Mouse (Mus musculus) activated CD4-positive, CD25-positive, alpha-beta regulatory T cell, adult 4 months (primary cell): ENCODE results near the gene Usp19. TPM values are rescaled to one million over a fixed set of nuclear protein-coding genes. Genes with fewer than 3 reads are reported as not detected.

Source experiments
- ATAC-seq: one replicate; pipeline ENCODE4 v1.8.0; 2017
- polyA plus RNA-seq, 2 experiments: library from polyadenylated mRNA; unstranded; fragments of 100-300 nt; shearing (Covaris generic); gene quantifications; one replicate each; pipeline ENCODE4 v1.2.1; 2017

The Usp19 gene
- polyA plus RNA-seq, 2 experiments from 2014 or later: 14.6 to 18.3 TPM

DNA sequence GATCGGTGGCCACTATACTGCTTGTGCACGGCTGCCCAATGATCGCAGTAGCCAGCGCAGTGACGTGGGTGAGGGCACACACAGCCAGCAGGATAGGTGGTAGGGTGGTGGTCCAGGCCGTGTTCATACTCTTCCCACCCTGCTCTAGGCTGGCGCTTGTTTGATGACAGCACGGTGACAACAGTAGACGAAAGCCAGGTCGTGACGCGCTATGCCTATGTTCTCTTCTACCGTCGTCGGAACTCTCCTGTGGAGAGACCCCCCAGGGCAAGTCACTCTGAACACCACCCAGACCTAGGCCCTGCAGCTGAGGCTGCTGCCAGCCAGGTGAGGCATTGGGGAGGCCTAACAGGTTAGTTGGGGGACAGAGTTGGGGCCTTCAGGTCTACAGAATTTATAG is 9.5 kb downstream of the Usp19 start:
- no peak for ATAC-seq

GRCm38 (mm10) chr9:108506901-108507300 is 16.5 kb downstream of the Usp19 start:
- ATAC-seq: no peak

DNA sequence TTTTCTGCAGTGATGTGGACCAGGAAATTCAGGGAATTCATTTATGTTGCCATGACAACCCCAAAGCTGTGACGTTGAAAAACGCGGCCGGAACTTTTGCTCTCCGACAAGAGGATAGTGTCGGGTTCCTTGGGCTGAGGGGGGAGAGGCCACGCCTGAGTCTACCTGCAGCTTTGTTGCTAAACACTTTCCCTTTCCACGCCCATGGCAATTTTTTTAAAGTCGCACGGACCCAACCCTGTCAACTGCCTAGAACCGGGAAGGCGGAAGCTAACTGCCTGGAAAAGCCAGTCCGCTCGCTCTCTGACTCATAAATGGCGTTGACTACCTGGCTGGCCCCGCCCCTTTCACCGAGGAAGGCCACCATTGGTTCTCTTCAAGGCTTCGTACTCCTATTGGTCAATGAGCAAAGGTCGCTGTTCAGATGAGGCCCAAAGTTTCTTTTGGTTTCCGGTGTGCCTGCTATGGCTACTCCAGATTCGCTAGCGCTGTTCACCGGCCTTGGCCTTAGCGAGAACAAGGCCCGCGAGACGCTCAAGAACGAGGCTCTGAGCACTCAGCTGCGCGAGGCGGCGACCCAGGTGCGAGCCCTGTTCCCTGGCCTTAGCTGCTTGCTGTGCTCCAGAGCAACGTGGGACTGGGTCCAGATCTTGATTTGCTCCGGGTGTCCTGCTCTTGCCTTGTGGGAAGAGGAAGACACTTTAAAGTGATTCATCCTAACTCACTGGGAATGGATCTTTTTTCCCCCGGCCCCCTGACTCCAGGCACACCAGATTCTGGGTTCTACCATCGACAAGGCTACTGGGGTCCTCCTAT is 17.4 kb downstream of the Usp19 start, which contains the start of gene Qars:
Qars (plus strand) TSS at position 88 of the 816 bp plus-strand sequence.
- ATAC-seq: peak; percentile 99

- ATAC-seq: no peak
Measured at GRCm38 (mm10) chr9:108508776-108509175, 18.4 kb downstream of the Usp19 start.

DNA sequence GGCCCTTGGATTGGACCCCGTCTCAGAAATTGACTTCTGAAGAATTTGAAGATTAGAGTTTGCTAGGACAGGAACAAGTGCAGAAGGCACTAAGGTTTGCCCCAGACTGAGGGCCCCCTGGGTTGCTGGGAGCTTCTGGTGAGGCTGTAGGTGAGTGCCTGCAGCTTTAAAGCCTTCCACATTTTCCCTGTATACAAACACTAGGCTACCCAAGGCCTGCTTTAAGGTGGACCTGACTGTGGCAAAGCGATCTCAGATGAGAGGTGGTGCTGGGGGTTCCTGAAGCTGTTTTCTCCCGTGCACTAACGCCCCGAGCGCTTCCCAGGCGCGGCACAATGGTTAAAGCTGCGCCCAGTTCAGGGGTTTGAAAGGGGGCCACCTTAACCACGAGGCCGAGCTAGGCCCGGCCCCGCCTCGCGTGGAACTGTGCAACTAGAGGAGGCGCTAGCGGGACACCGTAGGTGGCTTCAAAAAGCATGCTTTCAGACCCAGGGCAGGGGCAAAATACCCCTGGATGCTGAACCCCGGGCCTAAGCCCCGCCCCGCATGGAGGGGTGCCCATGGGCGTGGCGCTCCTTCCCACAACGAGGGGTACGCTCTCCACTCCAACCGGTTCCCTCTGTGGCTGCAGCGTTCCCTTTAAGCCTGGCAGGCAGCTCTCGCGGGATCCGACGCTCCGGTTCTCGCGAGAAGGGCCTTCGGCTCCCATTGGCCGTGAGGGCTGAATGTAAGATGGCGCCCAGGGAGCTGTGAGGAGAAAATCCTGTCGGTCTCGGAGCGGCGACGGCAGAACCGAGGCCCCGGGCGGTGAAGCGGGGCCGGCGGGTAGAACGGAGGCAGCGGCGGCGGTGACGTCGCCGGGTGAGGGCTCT is 26.2 kb downstream of the Usp19 start, which contains the start of gene Qrich1:
Qrich1 (plus strand) TSS at position 427 of the 872 bp plus-strand sequence.
- peak; percentile 89 for ATAC-seq

DNA sequence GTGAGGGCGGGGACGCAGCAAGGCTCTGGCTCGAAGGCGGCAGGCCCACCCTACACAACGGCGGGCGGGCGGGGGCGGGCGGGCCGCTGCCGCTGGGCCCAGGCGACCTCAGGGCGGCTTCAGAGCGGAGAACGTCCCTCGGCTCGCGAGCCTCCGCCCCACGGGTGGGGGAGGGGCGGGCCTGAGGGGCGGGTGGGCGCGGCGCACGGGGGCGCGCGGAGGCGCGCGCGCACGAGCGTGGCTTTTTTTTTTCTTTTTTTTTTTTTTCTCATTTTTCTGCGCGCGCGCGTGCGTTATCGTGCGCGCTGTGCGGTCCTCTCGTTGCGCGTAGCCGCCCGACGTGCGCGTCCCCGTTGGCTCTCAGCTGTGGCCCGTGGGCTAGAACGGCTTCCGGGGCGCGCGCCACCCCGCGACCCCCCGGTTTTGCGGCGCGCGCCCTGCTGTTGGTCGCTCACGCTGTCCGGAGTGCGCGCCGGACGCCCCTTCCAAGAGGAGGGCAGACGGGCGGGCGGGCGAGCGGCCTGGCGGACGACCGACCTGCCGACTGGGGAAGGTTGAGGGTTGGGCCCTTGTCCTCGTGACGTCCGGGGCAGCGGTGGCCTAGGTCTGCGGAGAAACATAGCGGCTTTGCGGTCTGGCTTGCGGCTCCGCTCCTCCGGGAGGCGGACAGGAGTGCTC is 27.0 kb downstream of the Usp19 start:
- peak; percentile 2 for ATAC-seq

- ATAC-seq: peak; percentile 52
Measured at GRCm38 (mm10) chr9:108517931-108518332, 27.5 kb downstream of the Usp19 start.

GRCm38 (mm10) chr9:108521604-108522003 is 31.2 kb downstream of the Usp19 start:
- no peak for ATAC-seq

DNA sequence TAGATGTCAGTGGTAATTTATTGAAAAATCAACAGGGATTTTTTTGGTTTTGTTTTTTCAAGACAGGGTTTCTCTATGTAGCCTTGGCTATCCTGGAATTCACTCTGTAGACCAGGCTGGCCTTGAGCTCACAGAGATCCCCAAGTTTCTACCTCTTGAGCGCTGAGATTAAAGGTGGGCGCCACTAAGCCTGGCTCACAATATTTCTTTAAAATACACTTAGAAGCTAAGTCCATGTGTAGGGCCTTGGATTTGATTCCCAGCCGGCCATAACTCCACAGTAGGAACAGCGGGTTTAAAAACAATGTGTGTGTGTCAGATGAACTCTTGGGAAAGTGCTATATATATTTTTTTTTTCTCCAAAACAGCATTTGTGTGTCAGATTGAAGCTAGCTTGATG is 32.9 kb downstream of the Usp19 start:
- no peak for ATAC-seq

DNA sequence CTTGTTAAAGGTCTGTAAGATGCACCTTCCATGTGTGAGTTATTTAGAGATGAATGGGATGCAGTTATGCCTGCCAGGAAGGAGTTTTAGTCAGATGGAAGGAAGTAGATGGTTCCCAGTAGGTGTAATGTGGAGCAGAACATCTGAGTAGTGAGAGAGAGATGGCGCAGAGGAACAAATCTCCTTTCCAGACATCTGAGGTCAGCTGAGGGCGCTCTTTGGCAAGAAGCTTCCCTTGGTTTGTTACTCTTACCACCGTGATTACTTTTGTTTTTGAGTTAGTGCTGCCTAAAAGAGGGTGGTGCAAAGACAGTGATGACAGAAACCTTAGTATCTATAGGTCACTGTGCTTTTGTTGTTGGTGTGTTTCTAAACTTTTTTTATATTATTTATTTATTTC is 35.0 kb downstream of the Usp19 start:
- ATAC-seq: no peak

DNA sequence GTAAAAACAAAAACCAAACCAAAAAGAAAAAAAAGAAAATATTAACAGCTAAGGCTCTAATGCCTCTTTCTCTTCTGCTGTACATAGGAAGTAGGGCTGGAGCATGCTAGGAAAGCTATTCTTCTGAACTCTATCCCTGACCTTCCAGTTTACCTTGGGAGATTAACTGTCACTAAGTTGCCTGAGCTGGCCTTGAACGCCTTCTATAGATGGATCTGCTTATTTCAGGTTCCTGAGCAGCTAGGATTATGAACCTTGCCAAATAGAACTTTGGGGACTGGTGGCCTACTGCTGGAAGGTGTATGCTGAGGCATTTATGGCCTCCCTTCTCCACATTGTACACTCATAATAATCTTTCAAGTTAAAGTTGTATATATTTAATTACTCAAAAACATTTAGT is 40.6 kb downstream of the Usp19 start:
- no peak for ATAC-seq

- ATAC-seq: no peak
Measured at GRCm38 (mm10) chr9:108531496-108531895, 41.1 kb downstream of the Usp19 start.

DNA sequence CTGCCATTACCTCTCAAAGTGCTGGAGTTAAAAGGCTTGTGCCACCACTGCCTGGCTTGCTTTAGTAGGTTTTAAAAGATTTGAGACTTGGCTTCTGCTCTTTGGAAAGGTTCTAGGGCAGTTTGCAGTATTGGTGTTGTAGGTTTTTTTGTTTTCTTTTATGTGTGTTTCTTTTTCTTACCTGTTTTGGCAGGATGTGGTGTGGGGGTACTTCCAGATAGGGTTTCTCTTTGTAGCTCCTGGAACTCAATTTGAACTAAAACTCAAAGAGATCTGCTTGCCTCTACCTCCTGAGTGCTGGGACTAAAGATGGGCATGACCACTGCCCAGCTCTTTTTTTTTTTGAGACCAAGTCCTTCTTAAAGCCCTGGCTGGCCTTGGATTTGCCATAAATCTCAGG is 50.4 kb downstream of the Usp19 start:
- ATAC-seq: peak; percentile 57

- ATAC-seq: no peak
Measured at GRCm38 (mm10) chr9:108545986-108546385, 55.6 kb downstream of the Usp19 start.

DNA sequence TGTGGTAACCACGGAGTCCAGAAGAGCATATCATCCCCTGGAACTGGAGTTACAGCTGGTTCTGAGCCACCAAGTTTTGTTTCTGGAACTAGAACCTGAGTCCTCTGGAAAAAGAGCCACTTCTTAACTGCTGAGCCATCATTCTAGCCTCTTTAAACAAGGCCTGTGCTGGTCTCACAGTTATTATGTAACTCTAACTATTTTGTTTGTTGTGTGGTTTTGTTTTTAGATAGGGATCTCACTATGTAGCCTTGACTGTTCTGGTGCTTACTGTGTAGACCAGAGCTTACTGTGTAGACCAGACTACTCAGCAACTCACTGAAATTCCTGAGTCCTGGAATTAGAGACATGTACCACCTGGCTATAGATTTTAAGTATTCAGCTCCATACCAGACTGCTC is 56.5 kb downstream of the Usp19 start:
- no peak for ATAC-seq

Other genes with a start within 250 kb of the Usp19 start
- gene Dag1, start 226.6 kb upstream of the Usp19 start, polyA plus RNA-seq: 1 to 10 TPM; 2.1 to 3.3 TPM
- gene Nicn1, start 200.2 kb upstream of the Usp19 start, polyA plus RNA-seq: 1 to 10 TPM; 2.8 to 3.0 TPM
- gene Amt, start 193.7 kb upstream of the Usp19 start, polyA plus RNA-seq: under 1 TPM; 0.29 to 0.58 TPM
- 100 to 1,000 TPM; 294 to 378 TPM for gene Rhoa, start 184.5 kb upstream of the Usp19 start, polyA plus RNA-seq
- gene Tcta, start 184.4 kb upstream of the Usp19 start, polyA plus RNA-seq: 10 to 100 TPM in 1 of 2 experiments, 1 to 10 TPM in 1; 9.7 to 13.5 TPM
- gene Gpx1, start 151.7 kb upstream of the Usp19 start, polyA plus RNA-seq: 100 to 1,000 TPM; 573 to 811 TPM
- 100 to 1,000 TPM in 1 of 2 experiments, 10 to 100 TPM in 1; 98.8 to 127 TPM for gene Usp4, start 142.7 kb upstream of the Usp19 start, polyA plus RNA-seq
- under 1 TPM; 0.57 to 0.61 TPM for gene 1700102P08Rik, start 97.8 kb upstream of the Usp19 start, polyA plus RNA-seq
- gene Ccdc36, start 62.1 kb upstream of the Usp19 start, polyA plus RNA-seq: not detected
- gene BC048562, start 54.1 kb upstream of the Usp19 start, polyA plus RNA-seq: not detected
- gene Ccdc71, start 30.1 kb upstream of the Usp19 start, polyA plus RNA-seq: 10 to 100 TPM; 22.5 to 31.5 TPM
- gene Klhdc8b, start 29.0 kb upstream of the Usp19 start, polyA plus RNA-seq: 1 to 10 TPM; 1.6 to 2.1 TPM
- under 1 TPM; 0.15 to 0.25 TPM for gene Lamb2, start 10.9 kb upstream of the Usp19 start, polyA plus RNA-seq
- 100 to 1,000 TPM; 131 to 141 TPM for gene Qars, start 17.1 kb downstream of the Usp19 start, polyA plus RNA-seq
- 10 to 100 TPM; 71.0 to 77.8 TPM for gene Qrich1, start 26.2 kb downstream of the Usp19 start, polyA plus RNA-seq
- 100 to 1,000 TPM; 126 to 172 TPM for gene Impdh2, start 69.7 kb downstream of the Usp19 start, polyA plus RNA-seq
- 10 to 100 TPM; 58.2 to 74.6 TPM for gene Ndufaf3, start 76.8 kb downstream of the Usp19 start, polyA plus RNA-seq
- gene Dalrd3, start 79.3 kb downstream of the Usp19 start, polyA plus RNA-seq: 10 to 100 TPM; 46.1 to 77.0 TPM
- gene Wdr6, start 88.1 kb downstream of the Usp19 start, polyA plus RNA-seq: 10 to 100 TPM; 18.8 to 42.4 TPM
- gene P4htm, start 107.1 kb downstream of the Usp19 start, polyA plus RNA-seq: 1 to 10 TPM; 5.1 to 9.0 TPM
- 10 to 100 TPM; 44.6 to 46.2 TPM for gene Arih2, start 158.8 kb downstream of the Usp19 start, polyA plus RNA-seq
- gene Slc25a20, start 171.5 kb downstream of the Usp19 start, polyA plus RNA-seq: 10 to 100 TPM; 36.2 to 41.8 TPM
- 1 to 10 TPM; 4.0 to 5.4 TPM for gene Prkar2a, start 198.7 kb downstream of the Usp19 start, polyA plus RNA-seq